Mouse (Mus musculus) heart, embryonic 12.5 days (tissue): Measurements from ENCODE around the gene Phf23. TPM values are rescaled to one million over a fixed set of nuclear protein-coding genes. Genes with fewer than 3 reads are reported as not detected.
"Not testable (repeated sequence)": the region's sequence is repeated elsewhere in the genome, so short reads cannot be mapped to it uniquely, and the experiment has no call there.

Experiments
- ATAC-seq: fragments of 200-750 bp; cut with Nextera tagmentation; 2 replicates; pipeline ENCODE4 v1.8.0; 2017; ENCODE audit warnings: moderate TSS enrichment, moderate library complexity; ENCODE audit not compliant: insufficient number of reproducible peaks, low FRiP score
- H3K27ac ChIP-seq: fragments of 300-500 bp; sonication (generic); 2 replicates; pipeline ENCODE4 v1.5.1; 2016; ENCODE audit warnings: mild to moderate bottlenecking, moderate library complexity; ENCODE audit not compliant: poor library complexity, severe bottlenecking
- H3K27me3 ChIP-seq: fragments of 300-500 bp; sonication (generic); replicated peaks from 2 replicates; pipeline ENCODE4 v1.6.1; 2016; ENCODE audit warnings: mild to moderate bottlenecking, moderate library complexity
- H3K36me3 ChIP-seq: fragments of 300-500 bp; sonication (generic); 2 replicates; pipeline ENCODE4 v1.6.1; 2016; ENCODE audit warnings: mild to moderate bottlenecking, moderate library complexity
- H3K4me1 ChIP-seq: fragments of 300-500 bp; sonication (generic); replicated peaks from 2 replicates; pipeline ENCODE4 v1.6.1; 2016; ENCODE audit warnings: mild to moderate bottlenecking
- H3K4me2 ChIP-seq: fragments of 300-500 bp; sonication (generic); 2 replicates; pipeline ENCODE4 v1.6.1; 2016; ENCODE audit warnings: mild to moderate bottlenecking, moderate library complexity
- H3K4me3 ChIP-seq: fragments of 300-500 bp; sonication (generic); 2 replicates; pipeline ENCODE4 v1.5.1; 2016; ENCODE audit warnings: mild to moderate bottlenecking
- H3K9ac ChIP-seq: fragments of 300-500 bp; sonication (generic); 2 replicates; pipeline ENCODE4 v1.6.1; 2016; ENCODE audit warnings: mild to moderate bottlenecking, moderate library complexity
- H3K9me3 ChIP-seq: fragments of 300-500 bp; sonication (generic); replicated peaks from 2 replicates; pipeline ENCODE4 v1.6.1; 2016; ENCODE audit warnings: mild to moderate bottlenecking, moderate library complexity
- WGBS: fragments of 180-500 bp; shearing (Covaris S2); methylation state at CpG from one replicate; pipeline ENCODE4 v1.1.7; 2016; 5-methylcytosine and 5-hydroxymethylcytosine counted together
- polyA plus RNA-seq: library from polyadenylated mRNA; unstranded; fragments of >200 nt; fragmentation: Nextera tagmentation; extraction: Ambion mirVana; gene quantifications from 2 replicates; pipeline ENCODE4 v1.2.1, GENCODE M21; 2016

Gene Phf23
- polyA plus RNA-seq = 51.0 and 54.1 TPM in 2 replicates

DNA sequence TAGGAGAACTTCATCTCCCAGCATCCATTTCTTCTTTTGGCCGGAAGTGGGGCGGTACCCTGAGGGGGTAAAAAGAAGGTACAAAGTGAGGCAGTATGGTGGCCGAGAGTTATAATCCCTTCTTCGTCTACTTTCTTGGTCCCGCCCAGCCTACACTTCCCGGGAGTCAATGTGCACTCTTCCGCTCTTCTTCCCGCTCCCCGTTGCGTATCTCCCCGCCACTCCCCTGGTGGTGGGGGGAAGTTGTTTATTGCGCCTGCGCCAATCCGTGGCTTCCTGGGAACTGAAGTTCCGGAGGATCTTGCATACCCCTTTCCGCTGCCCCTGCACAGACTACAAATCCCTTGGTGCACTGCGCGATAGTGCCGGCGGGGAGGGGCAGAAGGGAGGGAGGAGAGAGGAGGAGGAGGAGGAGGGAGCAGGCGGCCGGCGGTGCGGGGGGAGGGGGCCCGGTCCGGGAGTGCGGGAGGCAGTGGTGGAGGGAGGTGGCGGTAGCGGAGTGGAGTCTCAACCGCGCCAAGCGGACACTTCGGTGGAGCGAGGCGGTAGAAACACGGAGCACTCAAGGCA, at the start of gene Phf23:
TSS of gene Phf23 (plus strand) at position 387 of the 570 bp plus-strand sequence.
- Histone ChIP-seq H3K9ac (peak within 1 kb of the TSS; percentile 100), H3K9me3 (no peaks in the 10 kb centered on the region), H3K4me3 (peak within 1 kb of the TSS; percentile 99), H3K36me3 (peaks cover 44% of the 10 kb centered on the region), H3K27me3 (no peaks in the 10 kb centered on the region), H3K27ac (peak within 1 kb of the TSS; percentile 99), H3K4me1 (peaks cover 33% of the 10 kb centered on the region), H3K4me2 (peak within 1 kb of the TSS; percentile 69)
- under 1% methylated on average over 36 of the region's 36 CpGs for WGBS
- ATAC-seq = peak; percentile 76

DNA sequence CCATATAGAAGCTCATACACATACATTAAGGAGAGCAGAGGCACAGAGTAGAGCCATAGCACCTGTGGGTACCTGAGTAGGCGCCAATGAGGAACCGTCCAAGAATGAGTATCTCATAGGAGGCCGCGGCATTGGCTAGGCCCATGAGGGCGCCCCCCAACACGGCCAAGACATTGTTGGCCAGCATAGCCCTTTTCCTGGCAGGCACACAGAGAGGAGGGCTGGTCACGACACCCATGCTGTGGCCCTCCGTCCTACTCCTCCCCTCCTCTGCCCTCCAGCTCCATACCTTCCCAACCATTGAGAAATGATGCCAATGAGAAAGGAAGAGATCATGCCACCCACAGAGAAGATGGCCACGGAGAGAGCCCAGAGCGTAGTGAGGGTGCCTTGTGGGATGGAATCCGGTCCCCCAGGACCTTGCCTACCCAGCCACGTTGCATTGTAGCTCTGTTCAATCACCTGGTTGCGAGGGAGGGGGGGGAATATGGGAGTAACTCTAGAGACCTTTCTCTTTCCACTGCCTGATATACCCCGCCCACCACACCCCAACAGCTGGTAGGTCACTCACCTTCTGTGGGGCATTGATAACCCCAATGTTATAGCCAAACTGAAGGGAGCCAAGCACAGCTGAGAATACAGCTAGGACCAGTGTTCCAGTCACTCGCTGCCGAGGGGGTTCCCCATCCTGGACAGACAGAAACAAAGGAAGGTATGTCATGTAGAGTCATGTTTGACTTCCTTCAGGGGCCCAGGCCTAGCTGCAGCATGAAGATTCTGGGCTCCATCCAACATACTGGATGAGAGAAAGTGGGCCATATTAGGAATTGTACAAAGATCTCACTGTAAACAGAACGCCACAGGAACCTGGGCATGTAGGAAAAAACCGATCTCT, 49.3 kb upstream of the Phf23 start:
- WGBS = 87% methylated on average over 18 of the region's 18 CpGs

DNA sequence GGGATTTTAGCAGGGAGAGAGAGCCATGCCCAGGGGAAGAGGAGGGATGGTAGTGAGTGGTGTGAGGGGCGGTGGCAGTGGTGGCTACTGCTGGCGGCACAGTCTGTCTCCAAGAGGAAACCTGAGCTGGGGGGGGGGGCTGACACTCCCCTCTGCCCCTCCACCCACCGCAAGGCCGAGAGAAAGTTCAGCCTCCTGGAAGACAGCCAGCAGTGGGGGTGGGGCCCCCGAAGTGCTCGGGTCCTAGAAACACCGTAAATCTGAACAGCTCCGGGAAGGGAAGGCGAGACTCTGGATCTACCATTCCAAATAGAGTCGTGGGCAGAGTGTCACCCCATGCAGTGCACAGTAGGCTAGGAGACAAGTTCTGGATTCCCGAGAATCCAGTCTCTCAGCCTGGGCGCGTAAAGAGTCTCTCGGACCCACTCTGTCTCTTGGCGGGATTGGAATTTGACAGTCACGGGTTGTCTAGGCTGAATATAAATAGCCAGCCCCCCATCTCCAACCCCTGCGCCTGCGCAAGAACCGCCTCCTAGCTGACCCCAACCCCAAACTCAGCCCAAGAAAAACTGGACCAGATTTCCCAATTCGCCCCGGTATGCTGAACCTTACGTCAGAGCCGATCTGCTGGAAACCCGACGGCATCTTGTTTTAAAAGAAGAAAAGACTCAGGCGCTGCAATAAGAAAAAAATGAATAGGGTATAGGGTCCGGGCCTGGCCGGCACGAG, 48.1 kb upstream of the Phf23 start:
- Histone ChIP-seq H3K4me1 (peaks cover 29% of the 10 kb centered on the region), H3K4me3 (peak overlapping the region; percentile 59), H3K27ac (peak overlapping the region; percentile 89), H3K9me3 (no peaks in the 10 kb centered on the region), H3K27me3 (peaks cover 12% of the 10 kb centered on the region), H3K36me3 (peaks cover 36% of the 10 kb centered on the region), H3K4me2 (peak overlapping the region; percentile 81), H3K9ac (peak overlapping the region; percentile 60)
- peak; percentile 65 for ATAC-seq
- 3% methylated on average over 29 of the region's 29 CpGs for WGBS

More for the DNA sequence above, 49.3 kb upstream of the Phf23 start:
- peak overlapping the region; percentile 81 for H3K4me2 ChIP-seq
- ATAC-seq = peak; percentile 41; the same call in 1 of the 2 replicates
- H3K9ac ChIP-seq = 0 out of 2 replicates have a peak overlapping the region, but pooled peaks have one; percentile 60
- H3K4me3 ChIP-seq = peak overlapping the region; percentile 59
- no peaks in the 10 kb centered on the region for H3K9me3 ChIP-seq
- H3K4me1 ChIP-seq = peaks cover 29% of the 10 kb centered on the region
- peak overlapping the region; percentile 89 for H3K27ac ChIP-seq
- peaks cover 41% of the 10 kb centered on the region for H3K36me3 ChIP-seq
- peaks cover 12% of the 10 kb centered on the region; the same call in 1 of the 2 replicates for H3K27me3 ChIP-seq

DNA sequence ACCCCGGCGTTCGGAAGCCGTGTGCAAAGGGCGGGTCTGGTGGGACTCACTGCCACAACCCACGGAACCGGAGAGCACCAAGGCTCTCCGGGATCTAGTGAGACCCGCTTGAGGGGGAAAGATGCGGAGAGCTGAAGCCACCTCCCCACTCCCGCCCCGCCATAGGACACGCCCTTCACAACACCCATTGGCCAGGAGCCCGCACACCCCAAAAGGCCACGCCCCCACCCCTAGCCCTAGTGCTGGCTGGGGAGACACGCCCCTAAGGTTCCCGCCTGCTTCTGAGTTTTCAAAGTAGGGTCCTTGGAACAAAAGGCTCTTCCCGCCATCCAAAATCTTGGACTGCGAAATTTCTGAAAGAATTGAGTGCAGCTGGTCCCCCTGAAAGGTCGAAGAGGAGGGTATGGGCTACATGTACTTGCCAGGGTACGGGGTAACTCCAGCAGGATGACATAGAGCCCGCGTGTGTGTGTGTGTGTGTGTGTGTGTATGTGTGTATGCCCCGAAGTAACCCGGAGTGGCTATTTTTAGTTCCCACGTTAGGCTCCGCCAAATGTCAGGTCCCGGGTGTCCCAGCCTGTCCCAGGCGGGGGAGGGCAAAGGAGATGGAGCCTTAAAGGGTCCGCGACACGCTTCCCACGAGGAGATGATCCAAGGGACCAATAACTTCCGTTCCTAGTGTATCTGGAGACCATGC, 47.4 kb upstream of the Phf23 start, which contains the start of gene Slc2a4:
TSS of gene Slc2a4 (minus strand) at position 123 of the 697 bp plus-strand sequence.
- under 1% methylated on average over 34 of the region's 34 CpGs for WGBS
- Histone ChIP-seq H3K4me1 (peaks cover 32% of the 10 kb centered on the region), H3K27me3 (peaks cover 7% of the 10 kb centered on the region)

DNA sequence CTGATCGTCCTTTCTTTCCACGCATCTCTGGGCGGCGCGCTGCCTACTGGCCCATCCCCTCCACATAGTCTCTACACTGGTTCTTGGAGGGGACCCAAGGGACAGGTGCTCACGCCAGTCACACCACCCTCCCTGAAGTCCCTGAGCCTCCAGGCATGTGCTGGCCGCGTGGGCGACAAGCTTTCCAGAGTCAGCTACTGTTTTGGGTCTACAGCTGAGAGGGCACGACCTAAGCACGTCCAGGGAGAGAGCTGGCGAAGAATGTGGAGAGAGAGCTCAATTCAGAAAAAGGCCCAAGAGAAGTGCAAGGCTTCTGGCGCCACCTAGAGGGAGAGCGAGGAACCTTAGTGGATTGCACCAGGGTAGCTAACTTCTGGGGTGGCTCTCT, 46.8 kb upstream of the Phf23 start:
- peak overlapping the region; percentile 81 for H3K4me2 ChIP-seq
- H3K9me3 ChIP-seq = no peaks in the 10 kb centered on the region
- peak overlapping the region; percentile 59 for H3K4me3 ChIP-seq
- peaks cover 25% of the 10 kb centered on the region for H3K36me3 ChIP-seq
- H3K9ac ChIP-seq = peak overlapping the region; percentile 60
- H3K27me3 ChIP-seq = peaks cover 7% of the 10 kb centered on the region
- ATAC-seq = 0 out of 2 replicates have a peak, but pooled peaks have one; percentile 31
- WGBS = under 1% methylated on average over 14 of the region's 14 CpGs
- H3K4me1 ChIP-seq = peaks cover 38% of the 10 kb centered on the region
- H3K27ac ChIP-seq = peak overlapping the region; percentile 89

More for the DNA sequence above, 47.4 kb upstream of the Phf23 start, which contains the start of gene Slc2a4:
- H3K27ac ChIP-seq = peak within 1 kb of the TSS; percentile 89
- no peaks in the 10 kb centered on the region for H3K9me3 ChIP-seq
- H3K36me3 ChIP-seq = peaks cover 29% of the 10 kb centered on the region
- H3K9ac ChIP-seq = peak within 1 kb of the TSS; percentile 60
- H3K4me2 ChIP-seq = peak within 1 kb of the TSS; percentile 81
- ATAC-seq = peak; percentile 95
- H3K4me3 ChIP-seq = peak within 1 kb of the TSS; percentile 59

DNA sequence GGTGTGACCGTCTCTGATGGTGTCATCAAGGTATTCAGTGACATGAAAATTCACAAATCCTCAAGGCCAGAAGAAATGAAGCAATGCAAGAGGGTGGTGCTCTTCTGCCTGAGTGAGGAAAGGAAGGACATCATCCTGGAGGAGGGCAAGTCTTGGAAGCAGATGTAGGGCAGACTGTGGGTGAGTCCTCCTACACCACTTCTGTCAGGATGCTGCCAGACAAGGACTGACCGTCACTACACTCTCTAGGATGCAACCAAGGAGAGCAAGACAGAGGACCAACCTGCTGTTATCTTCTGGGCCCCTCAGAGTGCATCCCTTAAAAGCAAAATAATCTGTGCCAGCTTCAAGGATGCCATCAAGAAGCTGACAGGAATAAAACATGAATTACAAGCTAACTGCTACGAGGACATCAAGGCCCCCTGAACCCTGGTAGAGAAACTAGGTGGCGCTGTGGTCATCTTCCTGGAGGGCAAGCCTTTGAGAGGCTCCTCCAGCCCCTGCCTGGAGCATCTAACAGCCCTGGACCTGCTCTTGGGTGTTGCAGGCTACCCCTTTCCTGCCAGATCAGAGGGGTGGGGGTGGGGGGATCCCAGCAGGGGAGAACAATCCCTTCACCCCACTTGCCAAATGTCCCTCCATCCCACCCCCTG, 44.6 kb upstream of the Phf23 start:
- no peak for ATAC-seq
- peaks cover 4% of the 10 kb centered on the region for H3K27me3 ChIP-seq
- 38% methylated on average over 4 of the region's 4 CpGs for WGBS

DNA sequence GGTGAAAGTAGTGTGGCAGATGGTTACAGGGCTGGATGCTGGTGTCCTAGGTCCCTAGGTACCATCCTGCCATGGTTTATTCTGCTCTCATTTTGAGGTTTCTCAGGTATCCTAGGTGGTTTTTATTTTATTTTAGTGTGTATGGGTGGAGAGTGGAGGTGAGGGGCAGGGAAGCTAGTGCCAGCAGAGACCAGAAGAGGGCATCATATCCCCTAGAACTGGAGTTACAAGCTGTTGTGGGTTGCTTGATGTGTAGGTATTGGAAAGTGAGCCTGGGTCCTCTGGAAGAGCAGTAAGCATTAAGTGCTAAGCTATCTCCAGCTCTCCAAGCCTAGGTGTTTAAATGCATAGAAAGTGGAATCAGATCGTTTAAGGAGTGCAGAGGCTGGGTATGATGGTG, 43.3 kb upstream of the Phf23 start:
- Histone ChIP-seq H3K36me3 (no peaks in the 10 kb centered on the region), H3K4me3 (no peak overlapping the region), H3K27me3 (peaks cover 4% of the 10 kb centered on the region; the same call in 1 of the 2 replicates), H3K4me2 (no peak overlapping the region), H3K4me1 (peaks cover 21% of the 10 kb centered on the region), H3K9me3 (no peaks in the 10 kb centered on the region), H3K9ac (no peak overlapping the region), H3K27ac (no peak overlapping the region)
- 34% methylated on average over 1 of the region's 1 CpGs for WGBS
- no peak for ATAC-seq

More for the DNA sequence above, 44.6 kb upstream of the Phf23 start:
- Histone ChIP-seq H3K4me1 (peaks cover 34% of the 10 kb centered on the region), H3K4me2 (no peak overlapping the region), H3K9ac (no peak overlapping the region), H3K36me3 (0 out of 2 replicates have a peak, but pooled peaks cover 3% of the 10 kb centered on the region), H3K9me3 (no peaks in the 10 kb centered on the region), H3K4me3 (no peak overlapping the region), H3K27ac (no peak overlapping the region)

DNA sequence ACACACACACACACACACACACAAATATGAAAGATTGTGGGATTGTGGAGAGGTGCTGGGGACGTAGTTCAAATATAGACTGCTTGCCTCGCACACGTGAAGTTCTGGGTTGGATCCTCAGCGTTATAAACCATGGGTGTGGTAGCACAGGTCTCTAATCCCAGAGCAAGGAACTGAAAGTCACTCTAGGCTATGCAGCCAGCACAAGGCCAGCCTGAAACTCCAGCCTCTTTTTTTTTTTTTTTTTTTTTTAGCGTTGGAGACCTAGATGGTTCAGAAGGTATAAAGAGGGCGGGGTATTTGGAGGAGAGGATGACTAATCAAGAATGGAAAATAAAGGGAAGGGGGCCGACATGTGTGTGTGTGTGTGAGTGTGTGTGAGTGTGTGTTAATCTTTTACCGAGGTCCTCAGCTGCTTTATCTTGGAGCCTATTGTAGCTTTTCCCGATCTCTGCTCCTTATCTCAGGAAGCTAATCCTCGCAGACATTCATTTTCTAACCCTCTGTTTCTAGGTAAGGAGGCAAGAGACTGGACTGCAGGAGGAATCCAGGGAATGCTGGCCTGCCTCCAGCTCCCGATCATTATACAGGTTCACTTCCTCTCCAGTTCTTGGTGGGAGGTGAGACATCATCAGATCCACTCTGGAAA, 42.2 kb upstream of the Phf23 start:
- Histone ChIP-seq H3K4me3 (no peak overlapping the region), H3K4me2 (no peak overlapping the region), H3K9ac (no peak overlapping the region), H3K27ac (no peak overlapping the region), H3K9me3 (no peaks in the 10 kb centered on the region), H3K4me1 (peaks cover 16% of the 10 kb centered on the region), H3K27me3 (peaks cover 9% of the 10 kb centered on the region; the same call in 1 of the 2 replicates), H3K36me3 (no peaks in the 10 kb centered on the region)
- WGBS = 31% methylated on average over 11 of the region's 11 CpGs
- ATAC-seq = no peak

DNA sequence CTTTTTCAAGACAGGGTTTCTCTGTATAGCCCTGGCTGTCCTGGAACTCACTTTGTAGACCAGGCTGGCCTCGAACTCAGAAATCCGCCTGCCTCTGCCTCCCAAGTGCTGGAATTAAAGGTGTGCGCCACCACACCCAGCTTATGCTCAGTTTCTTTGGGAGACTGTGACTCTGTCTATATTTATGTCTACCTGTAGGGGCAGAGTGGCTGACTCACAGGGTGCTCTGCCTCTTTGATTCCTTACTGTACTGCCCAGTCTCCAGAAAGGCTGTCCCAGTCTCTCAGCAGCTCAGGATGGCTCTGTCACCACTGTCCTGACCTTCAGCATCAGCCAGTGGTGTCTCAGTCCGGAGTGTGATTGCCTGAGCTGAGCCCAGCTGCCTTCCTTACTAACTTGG, 40.0 kb upstream of the Phf23 start:
- not testable (repeated sequence) for H3K4me1 ChIP-seq, H3K27ac ChIP-seq, H3K27me3 ChIP-seq, H3K9me3 ChIP-seq, H3K36me3 ChIP-seq, H3K9ac ChIP-seq, ATAC-seq, H3K4me2 ChIP-seq, H3K4me3 ChIP-seq
- WGBS = 65% methylated on average over 4 of the region's 4 CpGs
